Mouse (Mus musculus) A20 (cell line): ENCODE data around the gene Sf3b2.
"Not testable (repeated sequence)": the region's sequence is repeated elsewhere in the genome, so short reads cannot be mapped to it uniquely, and the experiment has no call there.

Experiments
- DNase-seq: peaks from one replicate; pipeline ENCODE4 v3.0.0-alpha.2; 2011; ENCODE audit warnings: low read depth, low spot score

The Sf3b2 gene

GRCm38 (mm10) chr19:5272801-5273733 lies 22.2 kb downstream of the Sf3b2 start, which contains the start of gene Pacs1:
Gene Pacs1 (minus strand): TSS chr19:5273119.
- DNase-seq = peak; percentile 92

- no peak for DNase-seq
These were observed 22.9 kb downstream of the Sf3b2 start for GRCm38 (mm10) chr19:5272326-5272795.

DNA sequence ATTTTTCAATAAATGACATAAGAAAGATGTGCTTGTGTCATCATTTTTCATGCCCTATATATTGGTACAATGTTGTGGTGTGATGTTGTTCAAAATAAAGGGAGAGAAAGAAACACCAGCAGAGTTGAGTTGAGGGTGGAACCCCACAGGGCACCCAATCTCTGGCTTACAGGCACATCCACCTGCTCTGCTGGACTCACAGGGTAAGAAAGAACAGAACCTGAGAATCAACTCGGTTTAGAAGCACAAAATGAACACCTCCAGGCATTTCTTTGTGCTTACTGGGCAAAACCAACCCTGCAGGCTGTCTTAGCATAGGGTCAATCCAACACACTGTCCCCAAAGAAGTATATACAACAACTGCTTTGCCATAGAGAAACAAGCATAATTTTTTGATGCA lies 23.8 kb downstream of the Sf3b2 start:
- no peak for DNase-seq

DNA sequence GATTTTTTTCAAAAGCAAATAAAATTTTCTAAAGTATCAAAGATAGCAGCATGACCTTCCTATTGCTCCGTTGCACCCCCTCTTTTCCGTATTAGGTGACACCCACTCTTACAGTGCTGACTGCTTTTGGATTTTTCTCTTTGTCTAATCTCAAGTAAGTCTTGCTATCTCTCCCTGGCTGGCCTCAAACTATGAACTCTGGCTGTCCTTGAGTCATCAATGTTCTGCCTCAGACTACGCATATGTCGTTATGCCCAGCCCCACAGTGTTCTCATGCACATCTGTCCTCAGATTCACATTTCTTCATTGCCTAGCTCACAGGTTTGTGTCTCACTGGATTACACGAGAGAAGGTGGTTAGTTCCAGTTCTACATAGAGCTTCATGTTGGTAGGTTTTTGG lies 25.9 kb downstream of the Sf3b2 start:
- no peak for DNase-seq

DNA sequence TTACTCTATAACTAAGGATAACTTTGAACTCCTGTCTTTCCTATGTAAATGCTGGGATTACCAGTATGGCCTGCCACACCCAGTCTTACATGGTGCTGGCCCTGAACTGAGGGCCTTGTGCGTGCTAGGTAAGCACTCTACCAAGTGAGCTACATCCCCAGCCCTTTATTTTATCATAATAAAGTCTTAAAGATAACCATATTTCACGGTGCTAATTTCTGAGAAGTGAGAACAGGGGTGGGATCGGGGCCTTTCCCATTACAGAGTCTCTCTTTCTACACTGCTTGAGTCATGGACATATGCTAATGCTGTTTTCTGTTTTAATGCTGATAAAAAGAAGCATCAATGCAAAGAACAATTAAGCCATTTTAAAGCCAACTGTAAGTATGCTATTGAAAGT lies 26.4 kb downstream of the Sf3b2 start:
- no peak for DNase-seq

DNA sequence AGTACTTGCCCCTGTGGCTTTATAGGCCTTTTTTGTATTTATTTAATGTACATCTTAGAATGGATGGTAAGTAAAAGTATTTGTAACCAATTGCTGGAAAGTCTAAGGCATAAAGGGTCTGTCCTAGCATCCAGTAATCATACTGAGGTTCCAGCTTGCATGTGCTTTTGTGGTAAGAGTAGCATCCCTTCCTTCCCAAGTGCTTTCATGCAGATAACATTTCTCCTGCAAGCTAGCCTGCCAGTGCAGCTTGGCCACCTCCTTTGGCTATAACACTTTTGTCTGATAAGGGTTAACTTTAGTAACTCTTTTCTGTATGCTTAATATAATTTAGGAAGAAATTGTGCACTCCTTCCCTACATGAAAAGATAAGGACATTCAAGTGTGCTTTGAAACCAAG lies 27.2 kb downstream of the Sf3b2 start:
- DNase-seq = no peak

GRCm38 (mm10) chr19:5267015-5267414 lies 28.2 kb downstream of the Sf3b2 start:
- no peak for DNase-seq

- peak; percentile 79 for DNase-seq
These were observed 38.1 kb downstream of the Sf3b2 start for GRCm38 (mm10) chr19:5257140-5257539.

DNA sequence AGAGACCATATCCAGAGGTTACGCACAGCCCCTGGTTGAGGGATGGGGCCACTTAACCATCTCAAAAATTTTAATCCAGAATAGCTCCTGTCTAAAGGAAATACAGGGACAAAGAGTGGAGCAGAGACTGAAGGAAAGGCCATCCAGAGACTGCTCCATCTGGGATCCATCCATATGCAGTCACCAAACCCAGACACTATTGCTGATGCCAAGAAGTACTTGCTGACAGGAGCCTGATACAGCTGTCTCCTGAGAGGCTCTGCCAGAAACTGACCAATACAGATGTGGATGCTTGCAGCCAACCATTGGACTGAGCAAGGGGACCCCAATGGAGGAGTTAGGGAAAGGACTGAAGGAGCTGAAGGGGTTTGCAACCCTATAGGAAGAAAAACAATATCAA lies 58.3 kb downstream of the Sf3b2 start:
- DNase-seq = not testable (repeated sequence)

DNA sequence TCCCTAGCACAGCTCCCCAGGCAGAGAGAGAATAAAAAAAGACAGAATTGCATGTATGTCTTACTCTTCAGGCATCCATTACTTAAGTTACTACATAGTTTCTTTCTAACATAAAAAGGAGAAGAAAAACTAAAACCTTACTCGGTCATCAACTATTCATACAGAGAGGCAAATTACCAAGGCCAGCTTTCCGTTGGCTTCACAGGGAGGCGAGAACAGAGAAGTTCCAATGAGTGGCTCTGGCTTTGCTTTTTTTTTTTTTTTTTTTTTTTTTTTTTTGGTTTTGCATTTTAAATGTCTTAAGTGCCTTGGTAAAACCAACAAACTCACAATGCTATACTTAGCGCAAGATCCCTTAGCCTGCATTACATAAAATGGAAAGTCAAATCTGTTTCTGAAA lies 62.6 kb downstream of the Sf3b2 start:
- DNase-seq = peak; percentile 72

- no peak for DNase-seq
These were observed 65.1 kb downstream of the Sf3b2 start for GRCm38 (mm10) chr19:5230110-5230509.

- no peak for DNase-seq
These were observed 70.6 kb downstream of the Sf3b2 start for GRCm38 (mm10) chr19:5224624-5225023.

- no peak for DNase-seq
These were observed 71.2 kb downstream of the Sf3b2 start for GRCm38 (mm10) chr19:5224077-5224476.
